In genomic region chr19:56997164-56997599, GRCm38 (mm10) we compare ENCODE assay signal across 9 mouse cellular contexts. TPM values are rescaled to one million over a fixed set of nuclear protein-coding genes. Genes with fewer than 3 reads are reported as not detected.
DNase-seq lines count a peak whose midpoint lies in the region; ATAC-seq and TF ChIP-seq lines count a peak whose summit lies in the region.
"Had no signal": no experiment of that assay in that cellular context is flagged by ENCODE, and none has a peak within 500 bp of the region (broad histone marks: within the 10 kb centered on the region; RNA-seq: fewer than 3 reads in every experiment).

No protein-coding gene starts in this region.

- peak; percentile 67 for DNase-seq in 3T3-L1 (ENCODE audit: low read depth, low spot score)
- peak; percentile 30 for DNase-seq in adrenal gland, postnatal 25 days
- peak; percentile 29 to 42 for DNase-seq in gastrocnemius, postnatal 36 days
- peak; percentile 74 for DNase-seq in kidney, adult 18-20 months
- DNase-seq in lung, embryonic 14.5 days: peak; percentile 96
- DNase-seq in skeletal muscle tissue, adult 2 months (ENCODE audit: low read depth, low spot score): peak; percentile 74
- no peak for DNase-seq in layer of hippocampus, postnatal 10 days (ENCODE audit: low spot score in 2 of 2)

- ATAC-seq in lung, embryonic 14.5 days (ENCODE audit: insufficient read depth): peak; percentile 96
- no peak for ATAC-seq in megakaryocyte-erythroid progenitor cell, adult 5-6 weeks (replicated peaks; ENCODE audit: low FRiP score, low TSS enrichment, poor library complexity, severe bottlenecking)

- TF ChIP-seq CTCF in lung, embryonic 14.5 days (IDR thresholded peaks at IDR 0.05; ENCODE audit: low read depth): peak; percentile 46

- WGBS in lung, embryonic 14.5 days: 0% methylated on average over 10 of the region's 10 CpGs

- no peaks in the 10 kb centered on the region for H3K36me3 ChIP-seq in lung, embryonic 14.5 days (ENCODE audit: insufficient read depth)

- H3K9me3 ChIP-seq in lung, embryonic 14.5 days (ENCODE audit: low read depth, low read length): no peaks in the 10 kb centered on the region

- intact Hi-C loops in gastrocnemius, postnatal 36 days (cut with DNase I): no loop called here

- H3K27me3 ChIP-seq in lung, embryonic 14.5 days (ENCODE audit: insufficient read depth, low read length): no peaks in the 10 kb centered on the region

- H3K4me1 ChIP-seq in lung, embryonic 14.5 days (ENCODE audit: insufficient read depth): peaks cover 37% of the 10 kb centered on the region

- peak overlapping the region; percentile 35 for H3K4me2 ChIP-seq in lung, embryonic 14.5 days

- H3K9ac ChIP-seq in lung, embryonic 14.5 days: no peak overlapping the region

- no peak overlapping the region for H3K4me3 ChIP-seq in lung, embryonic 14.5 days (ENCODE audit: low read depth, low read length)

- H3K27ac ChIP-seq in lung, embryonic 14.5 days (ENCODE audit: low read depth): peak overlapping the region; percentile 84
- H3K27ac ChIP-seq: macrophage had no signal

RNA-seq across cellular contexts. Expression of gene Afap1l2, which starts 10.8 kb away (rescaled TPM):
- total RNA-seq in adrenal gland, postnatal 25 days (2021): 11.4 and 14.3 TPM in 2 replicates
- total RNA-seq in gastrocnemius, postnatal 36 days (2021): 1 to 10 TPM; 1.6 to 2.2 TPM
- polyA plus RNA-seq in lung, embryonic 14.5 days (2014; fragmentation: Nextera tagmentation; extraction: Ambion mirVana): 23.3 and 24.2 TPM in 2 replicates
- not detected in 2 replicates for total RNA-seq in megakaryocyte-erythroid progenitor cell, adult 5-6 weeks (2014; fragmentation: Nextera tagmentation)
- total RNA-seq in megakaryocyte-erythroid progenitor cell, adult 5-6 weeks (2017): 0.47 TPM in 1 of 2 replicates, not detected in the other
- total RNA-seq in layer of hippocampus, postnatal 10 days (2021): 10 to 100 TPM; 22.0 to 24.5 TPM
- polyA plus RNA-seq: macrophage had no signal

Comparison
In these comparisons a context has a peak if more than half of its experiments do, and no peak if none do; other contexts are left out.
1. DNase-seq: peak in 3T3-L1 (single experiment), adrenal gland, postnatal 25 days (single experiment), gastrocnemius, postnatal 36 days (2 of 2), kidney, adult 18-20 months (single experiment), lung, embryonic 14.5 days (single experiment) and skeletal muscle tissue, adult 2 months (single experiment); none in layer of hippocampus, postnatal 10 days (0 of 2).